Mouse (Mus musculus): ENCODE measurements around the gene Srpk2.

- TF ChIP-seq CTCF (IDR thresholded peaks at IDR 0.05; ENCODE audit: low read depth, low read length) (no peak), POLR2A (IDR thresholded peaks at IDR 0.05; ENCODE audit: extremely low read depth, insufficient read depth, low read length) (no peak)
Observed at GRCm38 (mm10) chr5:23560171-23560570, 124.2 kb downstream of the Srpk2 start.

Measured in liver, adult 2 months (tissue).